Mouse (Mus musculus) heart, embryonic 14.5 days (tissue): ENCODE data around the gene Rnf130. TPM values are rescaled to one million over a fixed set of nuclear protein-coding genes. Genes with fewer than 3 reads are reported as not detected.

Experiments
- ATAC-seq: fragments of 200-750 bp; cut with Nextera tagmentation; 2 replicates; pipeline ENCODE4 v1.8.0; 2017; ENCODE audit warnings: low read depth, moderate TSS enrichment; ENCODE audit not compliant: insufficient number of reproducible peaks, insufficient read depth, low FRiP score
- H3K27ac ChIP-seq, 2 experiments: fragments of 200-500 bp in 1 of 2; fragments of 300-500 bp in 1 of 2; sonication (generic) in 1 of 2; replicated peaks in 1 of 2; 2 replicates each; pipeline ENCODE4 v1.5.1; 2012 to 2014; ENCODE audit warnings: low read depth in 2 of 2, low read length in 2 of 2, control low read depth in 1 of 2, mild to moderate bottlenecking in 1 of 2, mixed read lengths in 1 of 2; ENCODE audit not compliant: control insufficient read depth in 1 of 2, insufficient read depth in 1 of 2
- H3K27me3 ChIP-seq: fragments of 300-500 bp; sonication (generic); 2 replicates; pipeline ENCODE4 v1.6.1; 2014; ENCODE audit warnings: mild to moderate bottlenecking, low read length, control low read depth; ENCODE audit not compliant: control insufficient read depth, insufficient read depth
- H3K36me3 ChIP-seq: fragments of 300-500 bp; sonication (generic); 2 replicates; pipeline ENCODE4 v1.6.1; 2014; ENCODE audit warnings: mild to moderate bottlenecking, control low read depth, low read length, mixed read lengths; ENCODE audit not compliant: control insufficient read depth, insufficient read depth
- H3K4me1 ChIP-seq, 2 experiments: fragments of 200-500 bp in 1 of 2; fragments of 300-500 bp in 1 of 2; sonication (generic) in 1 of 2; 2 replicates each; pipeline ENCODE4 v1.6.1; 2012 to 2014; ENCODE audit warnings: low read length in 2 of 2, control low read depth in 1 of 2, mixed read lengths in 1 of 2; ENCODE audit not compliant: control insufficient read depth in 2 of 2, insufficient read depth in 2 of 2
- H3K4me2 ChIP-seq: fragments of 300-500 bp; sonication (generic); 2 replicates; pipeline ENCODE4 v1.6.1; 2014; ENCODE audit warnings: mild to moderate bottlenecking, low read length
- H3K4me3 ChIP-seq, 2 experiments: fragments of 200-500 bp in 1 of 2; fragments of 300-500 bp in 1 of 2; sonication (generic) in 1 of 2; 2 replicates each; pipeline ENCODE4 v1.5.1; 2012 to 2014; ENCODE audit warnings: low read length in 2 of 2, mild to moderate bottlenecking in 2 of 2, control low read depth in 1 of 2, low read depth in 1 of 2, moderate library complexity in 1 of 2; ENCODE audit not compliant: control insufficient read depth in 1 of 2, insufficient read depth in 1 of 2
- H3K9ac ChIP-seq: fragments of 300-500 bp; sonication (generic); 2 replicates; pipeline ENCODE4 v1.6.1; 2014; ENCODE audit warnings: mild to moderate bottlenecking, low read length
- H3K9me3 ChIP-seq: fragments of 300-500 bp; sonication (generic); 2 replicates; pipeline ENCODE4 v1.6.1; 2016; ENCODE audit warnings: low read length, control low read depth; ENCODE audit not compliant: control insufficient read depth
- WGBS: fragments of 180-500 bp; shearing (Covaris S2); extraction: QIAGEN DNeasy Blood & Tissue Kit; methylation state at CpG from one replicate; pipeline ENCODE4 v1.1.7; 2014; 5-methylcytosine and 5-hydroxymethylcytosine counted together
- polyA plus RNA-seq: library from polyadenylated mRNA; unstranded; fragments of >200 nt; fragmentation: Nextera tagmentation; extraction: Ambion mirVana; gene quantifications from 2 replicates; pipeline ENCODE4 v1.2.1, GENCODE M21; 2014

The Rnf130 gene
- polyA plus RNA-seq, 1 experiment from 2014 or later: 40.0 TPM

- Histone ChIP-seq H3K9me3 (no peaks in the 10 kb centered on the region), H3K27me3 (no peaks in the 10 kb centered on the region), H3K4me3 (no peak overlapping the region), H3K36me3 (no peaks in the 10 kb centered on the region), H3K4me2 (no peak overlapping the region), H3K9ac (no peak overlapping the region), H3K27ac (no peak overlapping the region), H3K4me1 (peaks cover 12% of the 10 kb centered on the region in 2 experiments)
- 92% methylated on average over 4 of the region's 4 CpGs for WGBS
- ATAC-seq: no peak
Measured at GRCm38 (mm10) chr11:49983875-49984552, 41.1 kb upstream of the Rnf130 start.

GRCm38 (mm10) chr11:49985009-49985408 is 40.1 kb upstream of the Rnf130 start:
- no peaks in the 10 kb centered on the region for H3K36me3 ChIP-seq
- H3K9ac ChIP-seq: no peak overlapping the region
- H3K9me3 ChIP-seq: no peaks in the 10 kb centered on the region
- no peak overlapping the region for H3K27ac ChIP-seq
- WGBS: 75% methylated on average over 4 of the region's 4 CpGs
- no peak for ATAC-seq
- peaks cover 12% of the 10 kb centered on the region in 2 experiments for H3K4me1 ChIP-seq
- H3K4me2 ChIP-seq: no peak overlapping the region
- no peaks in the 10 kb centered on the region for H3K27me3 ChIP-seq
- H3K4me3 ChIP-seq: no peak overlapping the region

- WGBS: 22% methylated on average over 10 of the region's 10 CpGs
- Histone ChIP-seq H3K27ac (no peak overlapping the region), H3K4me2 (no peak overlapping the region), H3K27me3 (no peaks in the 10 kb centered on the region), H3K9ac (no peak overlapping the region), H3K4me3 (no peak overlapping the region), H3K4me1 (peaks cover 4 to 5% of the 10 kb centered on the region in 2 experiments), H3K36me3 (no peaks in the 10 kb centered on the region), H3K9me3 (no peaks in the 10 kb centered on the region)
- no peak; the same call in 1 of the 2 replicates for ATAC-seq
Measured at GRCm38 (mm10) chr11:49986277-49987036, 38.7 kb upstream of the Rnf130 start.

GRCm38 (mm10) chr11:49994536-49994935 is 30.6 kb upstream of the Rnf130 start:
- H3K27ac ChIP-seq: no peak overlapping the region
- WGBS: 62% methylated on average over 2 of the region's 2 CpGs
- H3K27me3 ChIP-seq: no peaks in the 10 kb centered on the region
- H3K4me3 ChIP-seq: no peak overlapping the region
- no peaks in the 10 kb centered on the region for H3K36me3 ChIP-seq
- no peak for ATAC-seq
- no peaks in the 10 kb centered on the region for H3K4me1 ChIP-seq
- no peaks in the 10 kb centered on the region for H3K9me3 ChIP-seq
- H3K4me2 ChIP-seq: no peak overlapping the region
- H3K9ac ChIP-seq: no peak overlapping the region

GRCm38 (mm10) chr11:49996398-49996797 is 28.7 kb upstream of the Rnf130 start:
- Histone ChIP-seq H3K4me2 (no peak overlapping the region), H3K9ac (no peak overlapping the region), H3K9me3 (no peaks in the 10 kb centered on the region), H3K4me1 (no peaks in the 10 kb centered on the region), H3K27me3 (no peaks in the 10 kb centered on the region), H3K27ac (no peak overlapping the region), H3K36me3 (no peaks in the 10 kb centered on the region), H3K4me3 (no peak overlapping the region)
- ATAC-seq: no peak
- 71% methylated on average over 4 of the region's 4 CpGs for WGBS

- H3K4me2 ChIP-seq: no peak overlapping the region
- no peak overlapping the region for H3K27ac ChIP-seq
- no peaks in the 10 kb centered on the region for H3K27me3 ChIP-seq
- 72% methylated on average over 5 of the region's 5 CpGs for WGBS
- H3K4me1 ChIP-seq: no peaks in the 10 kb centered on the region
- no peaks in the 10 kb centered on the region for H3K9me3 ChIP-seq
- no peak for ATAC-seq
- H3K4me3 ChIP-seq: no peak overlapping the region
- no peaks in the 10 kb centered on the region for H3K36me3 ChIP-seq
- H3K9ac ChIP-seq: no peak overlapping the region
Measured at GRCm38 (mm10) chr11:49997321-49997720, 27.8 kb upstream of the Rnf130 start.

- Histone ChIP-seq H3K9ac (no peak overlapping the region), H3K27me3 (no peaks in the 10 kb centered on the region), H3K36me3 (no peaks in the 10 kb centered on the region), H3K27ac (no peak overlapping the region), H3K4me1 (no peaks in the 10 kb centered on the region), H3K4me2 (no peak overlapping the region), H3K9me3 (no peaks in the 10 kb centered on the region), H3K4me3 (no peak overlapping the region)
- 79% methylated on average over 4 of the region's 4 CpGs for WGBS
- ATAC-seq: no peak
Measured at GRCm38 (mm10) chr11:50002853-50003252, 22.3 kb upstream of the Rnf130 start.
